Mouse (Mus musculus) CH12.LX (cell line): ENCODE measurements around the gene P3h2.

ENCODE experiments used
- CHD1 ChIP-seq: IDR thresholded peaks from 2 replicates; pipeline ENCODE4 v1.6.1; 2012; ENCODE audit warnings: low read depth, low read length, improper control_type of control experiment, inconsistent platforms
- CTCF ChIP-seq, 2 experiments: IDR thresholded peaks in 1 of 2; conservative IDR thresholded peaks in 1 of 2; 2 replicates each; pipeline ENCODE4 v1.5.1; 2011 to 2012; ENCODE audit warnings: low read depth in 2 of 2, low read length in 2 of 2, improper control_type of control experiment in 1 of 2, inconsistent platforms in 1 of 2, mild to moderate bottlenecking in 1 of 2, moderate library complexity in 1 of 2
- KAT2A ChIP-seq: IDR thresholded peaks from 2 replicates; pipeline ENCODE4 v1.6.1; 2012; ENCODE audit warnings: low read length, improper control_type of control experiment, inconsistent platforms; ENCODE audit not compliant: insufficient replicate concordance
- MAZ ChIP-seq: IDR thresholded peaks from 2 replicates; pipeline ENCODE4 v1.6.1; 2012; ENCODE audit warnings: low read depth, mild to moderate bottlenecking, inconsistent platforms, low read length, improper control_type of control experiment, moderate library complexity
- NELFE ChIP-seq: IDR thresholded peaks from 2 replicates; pipeline ENCODE4 v1.6.1; 2011; ENCODE audit warnings: low read depth, low read length, improper control_type of control experiment
- POLR2A ChIP-seq: IDR thresholded peaks from 2 replicates; pipeline ENCODE4 v1.6.1; 2011; ENCODE audit warnings: low read depth, mild to moderate bottlenecking, improper control_type of control experiment, low read length
- POLR2AphosphoS2 ChIP-seq: IDR thresholded peaks from 2 replicates; pipeline ENCODE4 v1.6.1; 2011; ENCODE audit warnings: low read depth, low read length, improper control_type of control experiment
- USF2 ChIP-seq: conservative IDR thresholded peaks from 2 replicates; pipeline ENCODE4 v1.6.1; 2011; ENCODE audit warnings: low read depth, low read length, improper control_type of control experiment
- ZC3H11A ChIP-seq: IDR thresholded peaks from 2 replicates; pipeline ENCODE4 v1.6.1; 2012; ENCODE audit warnings: low read depth, mild to moderate bottlenecking, inconsistent platforms, low read length, improper control_type of control experiment

DNA sequence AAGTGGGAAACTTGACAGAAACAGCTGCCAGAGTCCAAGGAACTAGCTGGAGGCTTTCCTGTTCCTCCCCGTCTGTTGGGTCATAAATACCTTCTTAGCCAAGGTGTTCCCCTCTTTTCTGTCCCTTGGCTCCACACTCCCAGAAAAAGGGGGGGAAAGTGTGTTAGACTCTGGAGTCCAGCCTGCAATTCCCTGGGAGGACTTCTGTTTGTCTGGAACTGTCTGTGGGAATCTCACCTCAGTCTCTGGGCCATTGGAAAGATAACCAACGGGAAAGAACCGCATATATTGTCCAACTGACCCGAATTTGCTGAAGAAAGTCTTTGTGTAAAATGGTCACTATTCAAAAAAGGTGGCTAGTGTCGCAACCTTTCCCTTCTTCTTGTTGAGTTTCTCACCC, 1.0 kb upstream of the P3h2 start:
- no peak for TF ChIP-seq CTCF (conservative IDR thresholded peaks at IDR 0.05 in 1 of 2, IDR thresholded peaks at IDR 0.05 in 1 of 2; ENCODE audit: low read depth in 2 of 2, low read length in 2 of 2)
- TF ChIP-seq USF2 = no peak
- TF ChIP-seq KAT2A = no peak
- no peak for TF ChIP-seq ZC3H11A
- TF ChIP-seq CHD1 = no peak
- TF ChIP-seq MAZ = no peak
- TF ChIP-seq POLR2A = no peak
- TF ChIP-seq POLR2AphosphoS2 = no peak
- no peak for TF ChIP-seq NELFE
